Mouse (Mus musculus): ENCODE data around the gene Dazap1. TPM values are rescaled to one million over a fixed set of nuclear protein-coding genes. Genes with fewer than 3 reads are reported as not detected.

Dazap1 gene
- polyA plus RNA-seq, 1 experiment from 2014 or later = 34.7 TPM

GRCm38 (mm10) chr10:80292251-80293146 lies 31.2 kb downstream of the Dazap1 start, which contains the start of gene Rps15:
Gene Rps15 (plus strand): TSS chr10:80292453.
- under 1% methylated on average over 72 of the region's 72 CpGs for WGBS (ENCODE audit: insufficient replicate concordance)
- Histone ChIP-seq H3K4me2 (peak within 1 kb of the TSS; percentile 93), H3K4me3 (replicated peaks) (peak within 1 kb of the TSS; percentile 95), H3K36me3 (peaks cover 41% of the 10 kb centered on the region), H3K9ac (peak within 1 kb of the TSS; percentile 100), H3K27me3 (peaks cover 12% of the 10 kb centered on the region), H3K27ac (peak within 1 kb of the TSS; percentile 94), H3K4me1 (replicated peaks) (peaks cover 55% of the 10 kb centered on the region), H3K9me3 (replicated peaks) (no peaks in the 10 kb centered on the region)
- DNase-seq (peak; percentile 91), ATAC-seq (ENCODE audit: low read depth) (peak; percentile 85)

GRCm38 (mm10) chr10:80293325-80293724 lies 32.0 kb downstream of the Dazap1 start:
- peaks cover 34% of the 10 kb centered on the region for H3K36me3 ChIP-seq
- H3K4me3 ChIP-seq (replicated peaks) = peak overlapping the region; percentile 95
- ATAC-seq (ENCODE audit: low read depth) (no peak), DNase-seq (no peak)
- peak overlapping the region; percentile 93 for H3K4me2 ChIP-seq
- WGBS (ENCODE audit: insufficient replicate concordance) = 11% methylated on average over 14 of the region's 14 CpGs
- no peaks in the 10 kb centered on the region for H3K9me3 ChIP-seq (replicated peaks)
- H3K27ac ChIP-seq = peak overlapping the region; percentile 94
- H3K4me1 ChIP-seq (replicated peaks) = peaks cover 56% of the 10 kb centered on the region
- H3K27me3 ChIP-seq = peaks cover 20% of the 10 kb centered on the region
- peak overlapping the region; percentile 100 for H3K9ac ChIP-seq

- Histone ChIP-seq H3K4me1 (replicated peaks) (peaks cover 56% of the 10 kb centered on the region), H3K9ac (peak overlapping the region; percentile 100), H3K27me3 (peaks cover 30% of the 10 kb centered on the region), H3K36me3 (peaks cover 24% of the 10 kb centered on the region), H3K27ac (peak overlapping the region; percentile 94), H3K4me2 (peak overlapping the region; percentile 93), H3K9me3 (replicated peaks) (no peaks in the 10 kb centered on the region), H3K4me3 (replicated peaks) (peak overlapping the region; percentile 95)
- ATAC-seq (ENCODE audit: low read depth) (no peak), DNase-seq (no peak)
- 85% methylated on average over 4 of the region's 4 CpGs for WGBS (ENCODE audit: insufficient replicate concordance)
Observed at GRCm38 (mm10) chr10:80294311-80294710, 33.0 kb downstream of the Dazap1 start.

GRCm38 (mm10) chr10:80294788-80295303 lies 33.6 kb downstream of the Dazap1 start:
- peaks cover 35% of the 10 kb centered on the region for H3K27me3 ChIP-seq
- H3K36me3 ChIP-seq = peaks cover 23% of the 10 kb centered on the region
- DNase-seq (no peak), ATAC-seq (ENCODE audit: low read depth) (no peak)
- peak overlapping the region; percentile 94 for H3K27ac ChIP-seq
- peaks cover 56% of the 10 kb centered on the region for H3K4me1 ChIP-seq (replicated peaks)
- WGBS (ENCODE audit: insufficient replicate concordance) = 32% methylated on average over 7 of the region's 7 CpGs
- H3K9ac ChIP-seq = peak overlapping the region; percentile 100; the same call in 1 of the 2 replicates
- H3K4me3 ChIP-seq (replicated peaks) = no peak overlapping the region
- peak overlapping the region; percentile 93 for H3K4me2 ChIP-seq
- no peaks in the 10 kb centered on the region for H3K9me3 ChIP-seq (replicated peaks)

- peak within 1 kb of the TSS; percentile 93 for H3K4me2 ChIP-seq
- peak; percentile 41 for ATAC-seq (ENCODE audit: low read depth)
- WGBS (ENCODE audit: insufficient replicate concordance) = 4% methylated on average over 26 of the region's 26 CpGs
- peak within 1 kb of the TSS; percentile 100 for H3K9ac ChIP-seq
- DNase-seq = peak; percentile 67
- peaks cover 23% of the 10 kb centered on the region for H3K36me3 ChIP-seq
- no peaks in the 10 kb centered on the region for H3K9me3 ChIP-seq (replicated peaks)
- peak within 1 kb of the TSS; percentile 94 for H3K27ac ChIP-seq
- peak within 1 kb of the TSS; percentile 44 for H3K4me3 ChIP-seq (replicated peaks)
- H3K4me1 ChIP-seq (replicated peaks) = peaks cover 56% of the 10 kb centered on the region
- H3K27me3 ChIP-seq = peaks cover 45% of the 10 kb centered on the region
Observed at GRCm38 (mm10) chr10:80295618-80296425, 34.5 kb downstream of the Dazap1 start, which contains the start of gene Apc2. Gene Apc2 (plus strand): TSS chr10:80295977.

GRCm38 (mm10) chr10:80296824-80297223 lies 35.5 kb downstream of the Dazap1 start:
- Histone ChIP-seq H3K9me3 (replicated peaks) (no peaks in the 10 kb centered on the region), H3K4me3 (replicated peaks) (no peak overlapping the region), H3K9ac (no peak overlapping the region), H3K27me3 (peaks cover 55% of the 10 kb centered on the region), H3K4me1 (replicated peaks) (peaks cover 54% of the 10 kb centered on the region), H3K36me3 (peaks cover 23% of the 10 kb centered on the region), H3K4me2 (no peak overlapping the region), H3K27ac (no peak overlapping the region)
- no peak for DNase-seq
- no peak for ATAC-seq (ENCODE audit: low read depth)
- 69% methylated on average over 5 of the region's 5 CpGs for WGBS (ENCODE audit: insufficient replicate concordance)

GRCm38 (mm10) chr10:80297526-80298133 lies 36.3 kb downstream of the Dazap1 start:
- Histone ChIP-seq H3K4me1 (replicated peaks) (peaks cover 59% of the 10 kb centered on the region), H3K4me2 (no peak overlapping the region), H3K4me3 (replicated peaks) (no peak overlapping the region), H3K27ac (no peak overlapping the region), H3K36me3 (peaks cover 23% of the 10 kb centered on the region), H3K9me3 (replicated peaks) (no peaks in the 10 kb centered on the region), H3K27me3 (peaks cover 63% of the 10 kb centered on the region), H3K9ac (no peak overlapping the region)
- DNase-seq (no peak), ATAC-seq (ENCODE audit: low read depth) (no peak)
- 49% methylated on average over 8 of the region's 8 CpGs for WGBS (ENCODE audit: insufficient replicate concordance)

GRCm38 (mm10) chr10:80298571-80299281 lies 37.4 kb downstream of the Dazap1 start:
- 9% methylated on average over 26 of the region's 26 CpGs for WGBS (ENCODE audit: insufficient replicate concordance)
- no peak overlapping the region for H3K4me2 ChIP-seq
- ATAC-seq (ENCODE audit: low read depth) = no peak
- peaks cover 74% of the 10 kb centered on the region for H3K27me3 ChIP-seq
- peaks cover 49% of the 10 kb centered on the region for H3K4me1 ChIP-seq (replicated peaks)
- H3K9ac ChIP-seq = no peak overlapping the region
- no peak for DNase-seq
- H3K4me3 ChIP-seq (replicated peaks) = no peak overlapping the region
- H3K27ac ChIP-seq = no peak overlapping the region
- peaks cover 14% of the 10 kb centered on the region for H3K36me3 ChIP-seq
- no peaks in the 10 kb centered on the region for H3K9me3 ChIP-seq (replicated peaks)

- H3K9ac ChIP-seq = no peak overlapping the region
- no peak overlapping the region for H3K4me2 ChIP-seq
- DNase-seq (no peak), ATAC-seq (ENCODE audit: low read depth) (no peak)
- 14% methylated on average over 15 of the region's 15 CpGs for WGBS (ENCODE audit: insufficient replicate concordance)
- H3K36me3 ChIP-seq = peaks cover 8% of the 10 kb centered on the region
- no peak overlapping the region for H3K4me3 ChIP-seq (replicated peaks)
- H3K27me3 ChIP-seq = peaks cover 79% of the 10 kb centered on the region
- H3K4me1 ChIP-seq (replicated peaks) = peaks cover 44% of the 10 kb centered on the region
- no peak overlapping the region for H3K27ac ChIP-seq
- H3K9me3 ChIP-seq (replicated peaks) = no peaks in the 10 kb centered on the region
Observed at GRCm38 (mm10) chr10:80299301-80299700, 38.0 kb downstream of the Dazap1 start.

GRCm38 (mm10) chr10:80299824-80300223 lies 38.5 kb downstream of the Dazap1 start:
- ATAC-seq (ENCODE audit: low read depth) (no peak), DNase-seq (no peak)
- Histone ChIP-seq H3K4me3 (replicated peaks) (no peak overlapping the region), H3K27me3 (peaks cover 85% of the 10 kb centered on the region), H3K9me3 (replicated peaks) (no peaks in the 10 kb centered on the region), H3K36me3 (peaks cover 3% of the 10 kb centered on the region), H3K27ac (no peak overlapping the region), H3K4me1 (replicated peaks) (peaks cover 43% of the 10 kb centered on the region), H3K4me2 (no peak overlapping the region), H3K9ac (no peak overlapping the region)
- whole genome bisulfite sequencing (ENCODE audit: insufficient replicate concordance) = 45% methylated on average over 10 of the region's 10 CpGs

Data from liver, embryonic 13.5 days (tissue).